Mouse (Mus musculus) midbrain, embryonic 12.5 days (tissue): ENCODE results near the gene Btbd16. TPM values are rescaled to one million over a fixed set of nuclear protein-coding genes. Genes with fewer than 3 reads are reported as not detected.

Experiments
- ATAC-seq: fragments of 200-750 bp; cut with Nextera tagmentation; 2 replicates; pipeline ENCODE4 v1.8.0; 2017; ENCODE audit warnings: low read depth, moderate TSS enrichment, moderate library complexity; ENCODE audit not compliant: low FRiP score
- H3K27ac ChIP-seq: fragments of 300-500 bp; sonication (generic); replicated peaks from 2 replicates; pipeline ENCODE4 v1.5.1; 2016; ENCODE audit warnings: mild to moderate bottlenecking
- H3K27me3 ChIP-seq: fragments of 300-500 bp; sonication (generic); 2 replicates; pipeline ENCODE4 v1.6.1; 2016; ENCODE audit warnings: mild to moderate bottlenecking
- H3K36me3 ChIP-seq: fragments of 300-500 bp; sonication (generic); 2 replicates; pipeline ENCODE4 v1.6.1; 2016
- H3K4me1 ChIP-seq: fragments of 300-500 bp; sonication (generic); 2 replicates; pipeline ENCODE4 v1.6.1; 2016
- H3K4me2 ChIP-seq: fragments of 300-500 bp; sonication (generic); replicated peaks from 2 replicates; pipeline ENCODE4 v1.6.1; 2016; ENCODE audit warnings: mild to moderate bottlenecking, moderate library complexity
- H3K4me3 ChIP-seq: fragments of 300-500 bp; sonication (generic); 2 replicates; pipeline ENCODE4 v1.5.1; 2016; ENCODE audit warnings: mild to moderate bottlenecking
- H3K9ac ChIP-seq: fragments of 300-500 bp; sonication (generic); replicated peaks from 2 replicates; pipeline ENCODE4 v1.6.1; 2016; ENCODE audit warnings: mild to moderate bottlenecking, moderate library complexity
- H3K9me3 ChIP-seq: fragments of 300-500 bp; sonication (generic); 2 replicates; pipeline ENCODE4 v1.6.1; 2016; ENCODE audit warnings: mild to moderate bottlenecking
- WGBS: fragments of 180-500 bp; shearing (Covaris S2); methylation state at CpG from one replicate; pipeline ENCODE4 v1.1.7; 2016; 5-methylcytosine and 5-hydroxymethylcytosine counted together
- polyA plus RNA-seq: library from polyadenylated mRNA; unstranded; fragments of >200 nt; fragmentation: Nextera tagmentation; extraction: Ambion mirVana; gene quantifications from 2 replicates; pipeline ENCODE4 v1.2.1, GENCODE M21; 2016

The Btbd16 gene
- polyA plus RNA-seq, 1 experiment from 2014 or later, result not detected

DNA sequence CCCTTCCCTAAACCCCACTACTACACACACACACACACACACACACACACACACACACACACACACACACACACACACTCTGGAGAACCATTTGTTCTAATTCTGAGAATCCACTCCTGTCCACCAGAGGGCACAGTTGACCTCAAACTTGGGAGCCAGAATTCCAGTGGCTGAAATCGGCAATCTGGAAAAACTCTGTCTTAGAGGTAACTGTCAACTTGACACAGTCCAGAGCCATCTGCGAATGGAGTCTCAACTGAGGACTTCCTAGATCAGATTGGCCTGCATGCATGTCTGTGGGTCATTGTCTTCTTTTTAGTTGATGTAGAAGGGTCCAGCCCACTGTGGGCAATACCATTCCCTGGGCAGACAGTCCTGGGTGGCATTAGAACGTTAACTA is 53.6 kb downstream of the Btbd16 start:
- Histone ChIP-seq H3K4me3 (no peak overlapping the region), H3K36me3 (no peaks in the 10 kb centered on the region), H3K27ac (no peak overlapping the region), H3K4me2 (no peak overlapping the region), H3K4me1 (no peaks in the 10 kb centered on the region), H3K9ac (no peak overlapping the region), H3K9me3 (no peaks in the 10 kb centered on the region), H3K27me3 (0 out of 2 replicates have a peak, but pooled peaks cover 3% of the 10 kb centered on the region)
- ATAC-seq, result no peak
- 68% methylated on average over 3 of the region's 3 CpGs for WGBS

GRCm38 (mm10) chr7:130827844-130828403 is 54.1 kb downstream of the Btbd16 start:
- no peak for ATAC-seq
- no peak overlapping the region for H3K4me2 ChIP-seq
- H3K27me3 ChIP-seq, result 0 out of 2 replicates have a peak, but pooled peaks cover 3% of the 10 kb centered on the region
- H3K27ac ChIP-seq, result no peak overlapping the region
- WGBS, result 91% methylated on average over 9 of the region's 9 CpGs
- no peak overlapping the region for H3K4me3 ChIP-seq
- H3K9me3 ChIP-seq, result no peaks in the 10 kb centered on the region
- H3K9ac ChIP-seq, result no peak overlapping the region
- H3K4me1 ChIP-seq, result no peaks in the 10 kb centered on the region
- H3K36me3 ChIP-seq, result no peaks in the 10 kb centered on the region

GRCm38 (mm10) chr7:130828475-130828874 is 54.6 kb downstream of the Btbd16 start:
- WGBS, result 88% methylated on average over 10 of the region's 10 CpGs
- Histone ChIP-seq H3K27me3 (peaks cover 5% of the 10 kb centered on the region), H3K4me1 (no peaks in the 10 kb centered on the region), H3K4me3 (no peak overlapping the region), H3K9ac (no peak overlapping the region), H3K4me2 (no peak overlapping the region), H3K27ac (no peak overlapping the region), H3K36me3 (no peaks in the 10 kb centered on the region), H3K9me3 (no peaks in the 10 kb centered on the region)
- ATAC-seq, result no peak

DNA sequence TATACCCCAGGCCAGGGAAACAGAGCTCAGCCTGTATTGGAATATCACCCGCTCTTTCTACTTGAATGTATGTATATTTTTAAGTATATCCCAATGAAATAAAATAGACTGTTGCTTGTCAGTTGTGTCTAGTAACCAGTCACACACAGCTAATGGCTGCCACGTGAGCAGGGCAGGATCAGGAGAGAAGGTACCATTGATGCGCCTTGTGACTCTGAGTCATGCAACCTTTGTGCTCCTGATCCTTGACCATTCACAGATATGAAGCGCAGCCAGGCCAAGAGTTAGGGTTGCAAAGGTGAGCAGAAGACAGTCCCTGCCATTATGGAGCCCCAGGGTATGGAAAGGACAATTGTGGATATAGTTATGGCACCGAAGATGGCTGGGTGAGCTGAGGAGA is 57.7 kb downstream of the Btbd16 start:
- 94% methylated on average over 5 of the region's 5 CpGs for WGBS
- Histone ChIP-seq H3K4me2 (no peak overlapping the region), H3K27ac (no peak overlapping the region), H3K9ac (no peak overlapping the region), H3K27me3 (peaks cover 20% of the 10 kb centered on the region), H3K4me3 (no peak overlapping the region), H3K9me3 (no peaks in the 10 kb centered on the region), H3K4me1 (peaks cover 15% of the 10 kb centered on the region), H3K36me3 (no peaks in the 10 kb centered on the region)
- no peak for ATAC-seq

DNA sequence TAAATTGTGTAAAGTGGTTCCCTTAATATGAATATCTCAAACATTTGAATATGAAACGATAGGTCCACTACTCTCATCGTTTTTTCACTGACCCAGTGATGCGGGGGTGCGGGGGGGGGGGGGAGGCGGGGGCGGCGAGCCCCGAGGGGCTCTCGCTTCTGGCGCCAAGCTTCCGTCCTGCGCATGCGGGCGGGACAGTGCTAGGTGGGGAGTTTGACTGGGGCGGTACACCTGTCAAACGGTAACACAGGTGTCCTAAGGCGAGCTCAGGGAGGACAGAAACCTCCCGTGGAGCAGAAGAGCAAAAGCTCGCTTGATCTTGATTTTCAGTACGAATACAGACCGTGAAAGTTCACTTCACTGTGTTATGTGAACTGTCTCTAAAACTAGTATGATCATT is 60.4 kb downstream of the Btbd16 start:
- Histone ChIP-seq H3K36me3 (no peaks in the 10 kb centered on the region), H3K4me3 (no peak overlapping the region), H3K9me3 (no peaks in the 10 kb centered on the region), H3K27ac (no peak overlapping the region), H3K4me1 (peaks cover 38% of the 10 kb centered on the region), H3K9ac (no peak overlapping the region), H3K27me3 (peaks cover 34% of the 10 kb centered on the region), H3K4me2 (peak overlapping the region; percentile 17)
- 15% methylated on average over 21 of the region's 21 CpGs for WGBS
- ATAC-seq, result peak; percentile 92

GRCm38 (mm10) chr7:130834958-130835861 is 61.3 kb downstream of the Btbd16 start:
- WGBS, result 3% methylated on average over 18 of the region's 18 CpGs
- H3K9me3 ChIP-seq, result no peaks in the 10 kb centered on the region
- peaks cover 38% of the 10 kb centered on the region for H3K4me1 ChIP-seq
- no peaks in the 10 kb centered on the region for H3K36me3 ChIP-seq
- H3K4me3 ChIP-seq, result no peak overlapping the region
- H3K27me3 ChIP-seq, result peaks cover 35% of the 10 kb centered on the region
- ATAC-seq, result 0 out of 2 replicates have a peak, but pooled peaks have one; percentile 19
- H3K27ac ChIP-seq, result peak overlapping the region; percentile 68
- no peak overlapping the region for H3K9ac ChIP-seq
- peak overlapping the region; percentile 19; the same call in 1 of the 2 replicates for H3K4me2 ChIP-seq

DNA sequence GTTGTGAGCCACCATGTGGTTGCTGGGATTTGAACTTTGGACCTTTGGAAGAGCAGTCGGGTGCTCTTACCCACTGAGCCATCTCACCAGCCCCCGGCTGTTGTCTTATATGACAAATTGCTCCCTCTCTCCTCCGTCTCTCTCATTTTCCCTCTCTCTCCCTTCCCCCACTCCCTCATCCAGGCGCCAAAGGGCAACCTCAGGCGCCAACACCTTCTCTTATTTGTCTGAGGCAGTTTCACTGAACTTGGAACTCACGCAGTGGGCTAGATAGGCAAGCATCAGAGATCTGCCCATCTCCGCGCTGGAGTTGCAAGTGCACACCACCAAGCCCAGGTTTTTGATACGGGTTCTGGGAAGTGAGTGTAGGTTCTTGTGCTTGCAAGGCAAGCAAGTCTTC is 62.2 kb downstream of the Btbd16 start:
- Histone ChIP-seq H3K9ac (no peak overlapping the region), H3K36me3 (no peaks in the 10 kb centered on the region), H3K4me3 (no peak overlapping the region), H3K9me3 (no peaks in the 10 kb centered on the region), H3K4me2 (no peak overlapping the region), H3K4me1 (peaks cover 38% of the 10 kb centered on the region), H3K27me3 (peaks cover 35% of the 10 kb centered on the region), H3K27ac (no peak overlapping the region)
- WGBS, result 75% methylated on average over 9 of the region's 9 CpGs
- no peak for ATAC-seq

DNA sequence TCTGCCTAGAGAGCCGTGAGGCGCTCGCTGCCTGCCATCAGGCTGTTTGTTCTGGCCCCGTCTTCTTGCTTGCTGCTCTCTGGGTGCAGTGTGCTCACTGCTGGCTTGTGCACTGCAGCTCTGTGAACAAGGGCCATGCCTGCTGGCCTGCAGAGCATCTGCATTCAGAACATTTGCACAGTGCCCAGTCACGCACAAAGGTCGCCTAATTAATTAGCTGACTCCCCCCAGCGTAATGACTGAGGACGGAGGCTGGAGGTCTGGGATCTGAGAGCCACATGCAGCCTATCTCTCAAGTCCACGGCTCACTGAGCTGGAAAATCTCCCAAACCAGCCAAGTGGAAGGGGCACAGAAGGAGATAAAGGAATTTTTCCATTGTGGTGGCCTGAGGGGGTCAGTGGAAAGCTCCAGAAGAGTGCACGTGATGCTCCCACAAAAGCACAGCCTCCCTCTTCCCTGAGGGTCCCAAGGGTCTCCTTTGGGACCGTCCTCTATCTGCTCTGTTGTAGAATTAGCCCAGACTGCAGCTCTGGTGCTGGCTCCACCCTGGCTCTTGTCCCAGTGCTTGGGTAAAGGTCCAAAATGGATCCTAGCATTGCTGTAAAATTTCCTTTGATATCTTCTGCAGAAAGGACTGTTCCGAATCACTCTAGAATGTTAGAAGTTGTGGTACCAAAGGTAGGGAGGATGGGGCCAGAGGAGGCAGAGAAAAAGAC is 64.2 kb downstream of the Btbd16 start:
- ATAC-seq, result peak; percentile 76
- H3K4me1 ChIP-seq, result peaks cover 38% of the 10 kb centered on the region
- no peaks in the 10 kb centered on the region for H3K9me3 ChIP-seq
- H3K4me2 ChIP-seq, result peak overlapping the region; percentile 5; the same call in 1 of the 2 replicates
- no peaks in the 10 kb centered on the region for H3K36me3 ChIP-seq
- H3K4me3 ChIP-seq, result no peak overlapping the region
- H3K27me3 ChIP-seq, result peaks cover 35% of the 10 kb centered on the region
- WGBS, result 9% methylated on average over 12 of the region's 12 CpGs
- peak overlapping the region; percentile 69 for H3K27ac ChIP-seq
- no peak overlapping the region for H3K9ac ChIP-seq

DNA sequence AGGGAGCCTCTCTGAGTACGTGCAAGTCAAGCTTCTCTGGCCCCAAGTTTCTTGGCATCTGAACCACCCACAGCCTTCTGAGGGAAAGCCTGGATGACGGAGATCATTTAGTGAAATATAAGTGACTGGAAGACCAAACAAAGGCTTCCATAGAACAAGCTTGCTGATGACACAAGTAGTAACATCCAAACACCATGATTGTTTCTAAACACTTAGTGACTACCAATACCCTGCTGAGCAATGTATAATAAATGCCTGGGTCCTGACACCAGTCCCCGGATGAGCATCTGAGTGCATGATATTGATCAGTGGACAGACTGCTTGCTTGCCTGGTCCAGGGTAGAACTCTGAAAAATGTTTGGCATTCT is 64.8 kb downstream of the Btbd16 start:
- Histone ChIP-seq H3K27me3 (peaks cover 30% of the 10 kb centered on the region), H3K27ac (peak overlapping the region; percentile 69)
- WGBS, result 46% methylated on average over 3 of the region's 3 CpGs

DNA sequence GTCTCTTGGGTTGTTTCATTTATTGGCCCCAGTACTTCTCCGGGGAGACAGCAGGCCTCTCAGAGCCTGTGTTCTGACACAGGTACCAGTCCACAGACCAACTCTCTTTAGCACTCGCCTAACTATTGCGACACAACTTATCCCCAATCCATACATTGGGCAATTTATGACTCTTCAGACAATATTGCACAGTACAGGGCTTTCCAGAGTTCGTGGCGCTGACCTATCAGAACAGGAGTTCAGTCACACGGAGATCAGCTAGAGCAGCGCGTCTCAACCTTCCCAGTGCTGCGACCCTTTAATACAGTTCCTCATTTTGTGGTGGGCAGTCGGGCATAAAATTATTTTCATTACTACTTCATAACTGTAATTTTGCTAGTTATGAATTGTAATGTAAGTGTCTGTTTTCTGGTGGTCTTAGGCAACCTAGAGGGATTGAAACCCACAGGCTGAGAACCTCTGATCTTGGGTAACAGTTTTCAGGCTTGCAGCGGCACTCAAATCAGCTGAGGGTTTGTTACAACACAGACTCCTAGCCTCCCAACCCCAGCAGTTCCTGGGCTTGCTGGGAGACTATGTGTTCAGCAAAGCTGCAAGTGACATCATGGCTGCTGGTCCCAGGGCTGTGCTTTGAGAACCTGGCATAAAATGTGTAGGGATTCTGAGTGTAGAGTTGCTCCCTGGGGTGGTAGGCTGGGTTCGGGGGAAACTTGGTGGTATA is 65.7 kb downstream of the Btbd16 start:
- Histone ChIP-seq H3K27me3 (peaks cover 21% of the 10 kb centered on the region; the same call in 1 of the 2 replicates), H3K9me3 (no peaks in the 10 kb centered on the region), H3K4me1 (peaks cover 34% of the 10 kb centered on the region), H3K4me2 (no peak overlapping the region), H3K9ac (no peak overlapping the region), H3K36me3 (no peaks in the 10 kb centered on the region), H3K4me3 (no peak overlapping the region), H3K27ac (no peak overlapping the region)
- WGBS, result 90% methylated on average over 12 of the region's 12 CpGs
- ATAC-seq, result no peak

More for the DNA sequence above, 64.8 kb downstream of the Btbd16 start:
- Histone ChIP-seq H3K9ac (no peak overlapping the region), H3K36me3 (no peaks in the 10 kb centered on the region), H3K4me3 (no peak overlapping the region), H3K4me1 (peaks cover 38% of the 10 kb centered on the region), H3K9me3 (no peaks in the 10 kb centered on the region), H3K4me2 (no peak overlapping the region)
- no peak for ATAC-seq

- Histone ChIP-seq H3K4me3 (no peak overlapping the region), H3K9me3 (no peaks in the 10 kb centered on the region), H3K27me3 (no peaks in the 10 kb centered on the region), H3K4me1 (no peaks in the 10 kb centered on the region), H3K27ac (no peak overlapping the region), H3K36me3 (no peaks in the 10 kb centered on the region), H3K4me2 (no peak overlapping the region), H3K9ac (no peak overlapping the region)
- WGBS, result 91% methylated on average over 17 of the region's 17 CpGs
- no peak for ATAC-seq
These were observed 73.4 kb downstream of the Btbd16 start for GRCm38 (mm10) chr7:130847164-130847718.
